Mouse (Mus musculus): ENCODE measurements around the gene Lca5l.
A peak's percentile ranks its signal among the peaks of the same experiment; 100 is the strongest.

Gene Lca5l

DNA sequence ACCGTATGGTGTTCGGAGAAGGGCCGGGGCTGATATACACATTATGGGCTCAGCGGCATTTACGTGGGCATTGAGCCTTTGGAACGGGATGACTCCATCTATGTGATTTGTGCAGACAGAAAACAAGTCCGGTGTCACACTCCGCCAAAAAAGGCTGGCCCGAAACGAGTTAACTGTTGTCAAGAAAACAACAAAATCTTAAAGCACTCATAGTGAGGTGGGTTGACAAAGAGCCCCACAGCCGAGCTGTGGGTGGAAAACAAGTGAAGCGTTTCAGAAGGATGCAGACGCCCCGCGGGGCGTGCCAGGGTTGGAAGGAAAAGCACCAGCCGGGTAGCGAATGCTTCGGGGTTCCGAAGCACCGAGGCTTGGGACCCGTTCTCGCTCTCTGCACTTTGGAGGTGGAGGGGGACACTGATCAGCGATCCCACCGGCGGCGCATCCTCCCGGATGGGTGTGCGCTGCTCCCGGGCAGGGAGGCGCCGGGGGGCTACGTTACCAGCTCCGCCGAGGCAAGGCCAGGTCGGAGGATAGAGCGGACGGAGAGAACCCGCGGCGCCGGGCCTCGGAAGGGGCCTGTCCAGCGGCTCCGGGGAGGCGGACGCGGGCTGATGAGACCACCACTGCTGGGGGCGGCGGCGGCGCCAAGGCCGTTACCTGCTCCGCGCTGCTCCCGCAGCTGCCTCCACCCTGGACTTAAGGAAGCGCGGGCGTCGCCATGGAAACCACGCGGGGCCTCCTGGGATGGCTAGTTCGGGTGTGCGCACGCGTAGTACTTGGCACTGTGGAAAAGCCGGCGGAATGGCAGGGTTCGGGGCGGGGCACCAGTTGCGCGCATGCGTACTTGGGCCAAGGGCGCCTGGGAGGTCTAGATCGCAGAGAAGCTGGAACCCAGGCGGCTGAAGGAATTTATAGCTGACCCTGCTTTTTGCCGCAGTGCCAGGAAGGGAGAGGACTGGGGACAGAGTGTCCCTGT is at the start of gene Lca5l:
Gene Lca5l (minus strand): TSS at position 741 of the 976 bp plus-strand sequence.
- DNase-seq = peak; percentile 93 to 94

GRCm38 (mm10) chr16:96235366-96235970 is 43.4 kb upstream of the Lca5l start, which contains the start of gene B3galt5:
B3galt5 (plus strand) TSS chr16:96235801.
- DNase-seq = no peak

- DNase-seq = no peak
Measured at GRCm38 (mm10) chr16:96233996-96234395, 41.9 kb upstream of the Lca5l start.

- no peak for DNase-seq
Measured at GRCm38 (mm10) chr16:96231974-96232373, 39.9 kb upstream of the Lca5l start.

GRCm38 (mm10) chr16:96231251-96231650 is 39.2 kb upstream of the Lca5l start:
- no peak for DNase-seq

- peak; percentile 70 to 73 for DNase-seq
Measured at GRCm38 (mm10) chr16:96230411-96230810, 38.3 kb upstream of the Lca5l start.

- DNase-seq = no peak
Measured at GRCm38 (mm10) chr16:96229044-96229555, 37.0 kb upstream of the Lca5l start.

DNA sequence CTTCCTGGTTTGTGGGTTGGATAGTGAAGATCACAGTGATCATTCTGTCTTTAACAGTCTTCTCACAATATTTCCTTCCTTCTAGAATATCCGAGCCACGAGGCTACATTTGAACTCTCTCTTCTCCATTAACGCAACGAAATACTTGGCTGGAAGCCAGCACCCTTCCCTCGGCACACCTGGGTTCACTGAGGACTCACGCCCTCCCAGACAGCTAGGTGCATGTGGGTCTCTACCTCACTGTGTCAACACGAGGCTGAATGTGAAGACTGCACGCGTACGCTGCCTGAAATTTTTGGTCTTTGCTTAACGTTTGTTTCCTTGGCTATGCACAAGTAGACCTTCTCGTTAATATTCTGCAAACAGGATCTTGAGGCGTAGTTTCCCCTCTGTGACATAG is 36.4 kb upstream of the Lca5l start:
- DNase-seq = no peak

DNA sequence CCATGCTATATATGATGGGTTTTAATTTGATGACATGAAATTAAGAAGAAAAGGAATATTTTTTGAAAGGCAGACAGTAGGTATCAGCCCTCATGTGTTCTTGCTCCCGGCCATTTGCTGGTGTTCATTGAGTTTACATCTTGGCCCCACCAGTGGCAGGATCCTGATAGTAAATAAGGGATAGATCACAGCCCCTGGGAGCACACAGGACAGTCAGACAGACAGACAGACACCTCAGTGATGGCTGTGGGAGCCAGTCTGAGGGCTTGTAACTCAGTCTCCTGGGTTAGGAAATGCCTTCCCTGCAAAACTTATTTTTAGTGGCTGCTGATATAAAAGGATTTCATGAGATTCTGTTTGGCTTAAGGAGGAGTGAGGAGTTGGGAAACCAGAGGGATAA is 30.4 kb upstream of the Lca5l start:
- no peak for DNase-seq

DNA sequence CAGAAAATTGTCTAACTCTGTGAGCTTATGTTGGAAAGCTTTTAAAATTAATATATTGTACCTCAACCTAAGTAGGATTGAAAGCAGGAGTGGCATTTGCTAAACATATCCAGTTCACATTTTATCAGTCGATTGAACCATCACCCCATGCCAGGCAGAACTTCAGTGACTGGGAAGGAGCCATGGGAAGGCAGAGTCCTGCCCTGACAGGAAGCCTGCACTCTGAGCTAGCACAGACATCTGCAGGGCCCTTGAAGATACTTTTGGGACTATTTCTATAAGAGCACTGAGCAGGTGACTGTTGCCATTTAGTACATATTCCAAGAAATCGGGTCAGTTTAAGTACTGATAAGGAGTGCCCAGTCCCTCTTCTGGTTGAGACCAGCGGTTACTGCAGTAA is 29.9 kb upstream of the Lca5l start:
- no peak for DNase-seq

DNA sequence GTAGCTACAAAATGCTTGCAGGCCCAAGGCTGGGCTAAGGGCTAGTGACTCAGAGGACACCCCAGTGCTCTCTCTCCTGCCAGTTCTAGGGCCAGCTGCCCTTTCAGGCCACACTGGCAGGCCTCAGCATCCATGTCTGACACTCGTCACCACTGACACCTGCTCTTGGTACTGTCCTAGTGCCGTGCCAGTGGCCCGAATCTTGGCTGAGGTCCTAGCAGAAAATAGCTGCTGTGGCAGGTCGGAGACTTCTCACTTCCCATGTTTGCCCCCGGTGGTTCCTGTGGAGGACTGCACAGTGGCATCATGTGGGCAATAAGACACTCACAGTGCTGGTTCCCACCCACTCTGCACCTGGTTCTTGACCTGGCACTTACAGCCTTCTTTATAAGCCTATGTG is 29.4 kb upstream of the Lca5l start:
- DNase-seq = peak; percentile 10 to 19

GRCm38 (mm10) chr16:96213027-96213426 is 21.0 kb upstream of the Lca5l start:
- DNase-seq = no peak

GRCm38 (mm10) chr16:96210856-96211255 is 18.8 kb upstream of the Lca5l start:
- peak in 1 of 2 experiments; percentile 13 for DNase-seq

GRCm38 (mm10) chr16:96209789-96210188 is 17.7 kb upstream of the Lca5l start:
- DNase-seq = no peak

GRCm38 (mm10) chr16:96201485-96202232 is 9.6 kb upstream of the Lca5l start:
- DNase-seq = no peak

DNA sequence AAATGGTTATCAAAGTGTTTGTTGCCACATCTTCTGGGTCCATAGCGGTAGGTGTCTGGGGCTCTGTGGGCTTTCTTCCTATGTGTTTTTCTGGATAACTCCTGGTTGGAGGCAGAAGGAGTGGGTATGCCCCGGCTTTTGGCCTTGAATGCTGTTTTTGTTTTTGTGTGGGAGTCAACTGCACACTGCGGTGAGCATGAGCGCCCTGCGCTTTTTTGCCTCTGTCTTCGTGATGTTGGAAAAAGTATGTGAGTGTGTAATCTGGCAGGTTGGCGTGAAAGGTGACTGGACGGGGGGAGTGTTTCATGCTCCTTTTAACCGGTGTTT is 8.6 kb upstream of the Lca5l start:
- DNase-seq = no peak

GRCm38 (mm10) chr16:96199913-96200701 is 8.0 kb upstream of the Lca5l start, which contains the start of gene Sh3bgr:
Sh3bgr (plus strand) TSS chr16:96200450.
- DNase-seq = no peak

GRCm38 (mm10) chr16:96187619-96188018 is 4.5 kb downstream of the Lca5l start:
- DNase-seq = no peak

DNA sequence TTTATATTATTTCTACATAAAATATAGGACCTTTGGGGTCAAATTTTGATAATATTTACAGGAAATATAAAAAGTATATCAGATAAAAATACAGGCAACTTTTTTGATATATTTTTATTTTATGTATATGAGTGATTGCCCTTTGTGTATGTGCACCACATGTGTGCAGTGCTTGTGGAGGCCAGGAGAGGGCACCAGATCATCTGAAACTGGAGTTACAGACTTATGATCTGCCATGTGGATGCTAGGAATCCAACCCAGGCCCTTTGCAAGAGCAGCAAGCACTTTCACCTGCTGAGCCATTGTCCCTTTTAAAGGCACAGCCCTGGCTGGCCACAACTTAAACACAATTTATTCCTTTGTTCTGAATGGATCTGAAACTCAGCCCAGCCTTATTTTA is 12.9 kb downstream of the Lca5l start:
- DNase-seq = no peak

- no peak for DNase-seq
Measured at GRCm38 (mm10) chr16:96175399-96175798, 16.7 kb downstream of the Lca5l start.

DNA sequence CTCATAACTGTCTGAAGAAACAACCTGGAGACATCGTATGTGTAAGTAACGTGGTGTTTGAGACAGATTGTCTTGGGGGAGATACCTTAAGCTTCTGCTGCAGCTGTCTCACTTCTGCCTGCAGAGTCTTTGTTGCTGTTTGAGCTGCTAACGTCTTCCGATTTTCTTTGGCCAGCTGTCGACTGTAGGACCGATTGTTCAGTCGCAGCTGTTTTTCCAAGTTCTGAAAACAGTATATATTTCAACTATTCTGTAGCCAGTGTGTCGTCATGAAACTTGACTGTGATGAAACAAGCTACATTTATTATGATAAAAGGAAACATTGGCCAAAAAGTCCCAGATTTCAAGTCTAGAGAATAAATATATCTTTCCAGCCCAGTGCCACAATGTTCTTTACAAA is 18.4 kb downstream of the Lca5l start:
- no peak for DNase-seq

DNA sequence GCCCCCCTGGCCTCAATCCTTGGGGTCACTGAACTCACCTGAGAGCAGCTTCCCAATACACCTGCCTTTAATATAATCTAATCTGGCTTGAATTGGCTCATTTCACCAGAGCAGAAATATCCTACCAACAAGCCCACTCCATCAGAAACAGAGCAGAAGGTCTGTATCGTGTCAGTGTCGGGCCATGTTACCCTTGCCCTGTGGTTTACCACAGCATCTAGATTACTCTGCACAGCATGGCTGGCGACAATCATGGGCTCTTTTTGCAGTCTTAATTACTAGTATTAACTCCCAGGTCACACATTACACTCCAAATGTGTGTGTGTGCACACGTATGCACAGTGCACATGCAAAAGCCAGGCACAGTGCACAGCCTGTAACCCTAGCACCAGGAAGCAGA is 23.2 kb downstream of the Lca5l start:
- no peak for DNase-seq
